Mouse (Mus musculus): ENCODE results near the gene Rrbp1. TPM values are rescaled to one million over a fixed set of nuclear protein-coding genes. Genes with fewer than 3 reads are reported as not detected.
A peak's percentile ranks its signal among the peaks of the same experiment; 100 is the strongest.

Gene Rrbp1
- polyA plus RNA-seq, 1 experiment from 2014 or later = 48.7 TPM

DNA sequence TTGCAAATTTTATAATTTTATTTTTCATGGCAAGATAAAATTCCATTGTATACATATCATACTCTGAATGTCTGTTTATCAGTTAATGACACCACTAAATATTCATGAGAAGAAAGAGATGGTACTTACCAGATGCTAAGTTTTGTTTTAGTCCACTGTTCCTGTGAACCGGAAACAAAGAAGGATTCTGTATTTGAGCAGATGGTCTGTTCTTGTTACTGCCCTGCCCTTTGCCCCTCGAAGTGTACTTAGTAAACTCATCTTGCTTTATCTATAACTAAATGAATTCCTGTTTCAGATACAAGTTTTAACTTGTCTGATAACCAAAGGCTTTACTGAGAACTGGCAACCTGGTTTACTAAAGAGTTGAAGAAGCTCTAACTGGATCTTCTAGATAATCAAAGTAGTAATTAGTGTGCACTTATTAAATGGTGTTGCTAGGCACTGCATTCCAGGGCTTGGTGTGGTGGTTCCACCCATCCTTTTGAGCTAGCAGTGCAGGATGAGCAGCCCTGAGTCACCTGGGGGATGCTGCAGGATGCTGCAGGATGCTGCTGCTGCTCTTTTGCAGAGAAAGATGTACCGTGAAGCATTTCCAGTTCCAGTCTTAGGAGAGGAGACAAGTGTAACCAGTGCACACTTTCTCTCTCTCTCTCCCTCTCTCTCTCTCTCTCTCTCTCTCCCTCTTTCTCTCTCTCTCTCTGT, 81.3 kb downstream of the Rrbp1 start:
- Histone ChIP-seq H3K27ac (replicated peaks) (no peak overlapping the region), H3K9ac (replicated peaks) (no peak overlapping the region), H3K36me3 (no peaks in the 10 kb centered on the region), H3K4me3 (no peak overlapping the region), H3K4me2 (replicated peaks) (no peak overlapping the region), H3K27me3 (no peaks in the 10 kb centered on the region), H3K4me1 (peaks cover 12% of the 10 kb centered on the region), H3K9me3 (no peaks in the 10 kb centered on the region)
- 67% methylated on average over 3 of the region's 3 CpGs for WGBS
- ATAC-seq (ENCODE audit: low FRiP score, low read depth) = no peak

DNA sequence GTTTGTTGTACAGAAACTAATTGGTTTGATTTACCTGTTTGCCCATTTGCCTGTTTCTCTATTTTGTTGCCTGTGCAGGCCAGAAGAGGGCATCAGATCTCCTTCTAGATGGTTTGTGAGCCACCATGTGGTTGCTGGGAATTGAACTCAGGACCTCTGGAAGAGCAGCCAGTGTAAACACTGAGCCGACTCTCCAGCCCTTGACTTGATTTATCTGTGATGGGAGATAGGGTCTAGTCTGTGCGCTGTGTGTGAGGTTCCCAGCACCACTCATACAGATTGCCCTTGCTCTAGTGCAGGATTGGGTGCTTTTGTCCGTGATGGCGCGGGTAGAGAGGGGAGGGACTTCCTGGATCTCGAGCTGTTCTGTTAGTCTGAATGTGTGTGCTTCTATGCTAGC, 85.2 kb downstream of the Rrbp1 start:
- WGBS = 96% methylated on average over 6 of the region's 6 CpGs
- Histone ChIP-seq H3K9me3 (no peaks in the 10 kb centered on the region), H3K4me2 (replicated peaks) (no peak overlapping the region), H3K27ac (replicated peaks) (no peak overlapping the region), H3K9ac (replicated peaks) (no peak overlapping the region), H3K4me1 (peaks cover 6% of the 10 kb centered on the region), H3K36me3 (no peaks in the 10 kb centered on the region), H3K27me3 (no peaks in the 10 kb centered on the region), H3K4me3 (no peak overlapping the region)
- ATAC-seq (ENCODE audit: low FRiP score, low read depth) = no peak

DNA sequence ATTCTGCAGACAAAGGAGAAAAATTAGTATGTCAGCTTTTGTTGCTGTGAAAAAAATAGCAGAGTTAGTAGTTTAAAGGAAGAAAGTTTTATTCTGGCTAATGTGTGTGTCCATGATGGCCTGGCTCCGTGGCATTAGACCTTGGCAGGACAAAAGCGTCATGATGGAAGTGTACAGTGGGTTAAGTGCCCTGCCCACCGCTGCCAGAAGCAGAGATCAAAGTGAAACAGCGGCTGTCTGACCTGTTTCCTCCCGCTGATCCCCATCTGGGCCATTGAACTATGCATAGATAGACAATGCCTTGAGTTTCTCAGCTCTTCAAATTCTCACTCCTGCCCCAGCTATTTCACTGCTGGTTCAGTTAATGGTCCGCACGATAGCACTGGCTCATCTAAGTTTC, 87.0 kb downstream of the Rrbp1 start:
- WGBS = 62% methylated on average over 7 of the region's 7 CpGs

DNA sequence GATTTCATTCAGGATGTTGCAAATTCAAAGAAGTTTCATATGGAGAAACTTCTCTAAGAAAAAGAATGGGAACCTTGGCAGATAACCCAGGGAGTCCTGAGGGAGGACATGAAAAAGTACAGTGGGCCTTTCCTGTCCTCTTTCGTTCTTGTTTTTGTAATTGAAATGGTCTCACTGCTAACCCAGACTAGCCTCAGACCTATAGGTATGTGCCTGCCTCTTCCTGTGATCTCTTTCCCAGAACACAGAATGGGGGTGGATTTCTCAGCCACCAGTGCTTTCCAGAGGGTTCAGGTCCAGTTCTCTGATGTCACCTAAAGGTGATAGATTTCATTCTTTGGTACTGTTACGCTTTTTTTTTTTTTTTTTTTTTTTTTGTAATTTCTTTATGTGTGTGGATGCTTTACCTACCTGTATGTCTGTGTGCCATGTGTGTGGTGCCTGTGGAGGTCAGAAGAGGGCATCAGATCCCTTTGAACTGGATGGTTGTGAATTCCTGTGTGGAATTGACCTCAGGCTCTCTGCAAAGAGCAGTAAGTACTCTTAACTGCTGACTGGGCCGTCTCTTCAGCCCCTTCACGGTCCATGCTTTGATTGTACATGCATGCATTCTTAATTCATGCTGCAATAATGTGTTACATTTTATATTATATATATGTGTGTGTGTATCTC, 92.1 kb downstream of the Rrbp1 start:
- no peaks in the 10 kb centered on the region for H3K9me3 ChIP-seq
- no peak overlapping the region for H3K9ac ChIP-seq (replicated peaks)
- peaks cover 22% of the 10 kb centered on the region for H3K4me1 ChIP-seq
- no peaks in the 10 kb centered on the region for H3K27me3 ChIP-seq
- H3K27ac ChIP-seq (replicated peaks) = no peak overlapping the region
- H3K36me3 ChIP-seq = no peaks in the 10 kb centered on the region
- H3K4me2 ChIP-seq (replicated peaks) = no peak overlapping the region
- no peak overlapping the region for H3K4me3 ChIP-seq
- WGBS = 63% methylated on average over 4 of the region's 4 CpGs
- ATAC-seq (ENCODE audit: low FRiP score, low read depth) = no peak

More for the DNA sequence above, 87.0 kb downstream of the Rrbp1 start:
- Histone ChIP-seq H3K36me3 (no peaks in the 10 kb centered on the region), H3K9me3 (no peaks in the 10 kb centered on the region), H3K4me3 (no peak overlapping the region), H3K4me2 (replicated peaks) (no peak overlapping the region), H3K27me3 (no peaks in the 10 kb centered on the region), H3K4me1 (no peaks in the 10 kb centered on the region), H3K27ac (replicated peaks) (no peak overlapping the region), H3K9ac (replicated peaks) (no peak overlapping the region)
- no peak for ATAC-seq (ENCODE audit: low FRiP score, low read depth)

DNA sequence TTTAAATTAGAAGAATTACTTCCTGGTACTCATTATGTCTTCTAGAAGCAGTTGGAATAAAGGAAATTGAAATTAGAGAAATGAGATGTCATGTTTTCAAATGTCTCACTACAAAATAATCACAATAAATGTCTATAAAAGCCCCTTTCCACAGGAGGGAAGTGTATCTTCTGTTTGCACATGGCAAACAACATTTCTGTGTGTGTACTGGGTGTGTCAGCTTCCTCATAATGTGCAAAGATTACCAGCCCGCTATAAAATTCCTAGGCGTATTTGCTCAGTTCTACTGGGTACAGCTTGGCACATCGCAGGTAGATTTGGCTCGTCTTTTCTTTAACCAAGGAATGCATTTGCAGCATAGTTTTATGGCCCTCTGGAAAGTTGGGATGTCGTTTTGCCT, 93.4 kb downstream of the Rrbp1 start:
- 88% methylated on average over 5 of the region's 5 CpGs for WGBS
- H3K27ac ChIP-seq (replicated peaks) = no peak overlapping the region
- H3K4me2 ChIP-seq (replicated peaks) = no peak overlapping the region

DNA sequence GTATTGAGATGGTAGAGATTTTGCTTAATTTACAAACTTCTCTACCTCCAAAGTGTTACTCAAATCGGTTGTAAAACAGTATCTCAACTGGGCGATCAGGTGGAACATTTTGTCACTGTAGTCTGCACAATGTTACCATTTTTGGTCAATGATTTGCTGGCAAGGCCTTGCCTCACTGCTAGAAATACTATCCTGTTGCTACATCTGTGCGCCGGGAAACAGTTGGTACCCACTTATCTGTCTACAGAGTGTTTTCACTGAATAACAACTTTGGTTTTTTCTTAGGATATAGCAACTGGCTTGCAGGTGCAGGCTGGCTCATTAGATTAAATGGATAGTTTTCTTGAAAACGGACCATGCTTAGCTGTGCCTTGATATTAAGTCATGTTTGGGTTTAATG, 94.8 kb downstream of the Rrbp1 start:
- Histone ChIP-seq H3K36me3 (no peaks in the 10 kb centered on the region), H3K4me1 (peaks cover 22% of the 10 kb centered on the region), H3K9ac (replicated peaks) (peak overlapping the region; percentile 81), H3K27me3 (no peaks in the 10 kb centered on the region), H3K27ac (replicated peaks) (peak overlapping the region; percentile 97), H3K9me3 (no peaks in the 10 kb centered on the region), H3K4me3 (peak overlapping the region; percentile 71), H3K4me2 (replicated peaks) (peak overlapping the region; percentile 71)
- WGBS = 14% methylated on average over 5 of the region's 5 CpGs
- ATAC-seq (ENCODE audit: low FRiP score, low read depth) = no peak

More for the DNA sequence above, 93.4 kb downstream of the Rrbp1 start:
- Histone ChIP-seq H3K4me3 (no peak overlapping the region), H3K9ac (replicated peaks) (no peak overlapping the region), H3K36me3 (no peaks in the 10 kb centered on the region), H3K9me3 (no peaks in the 10 kb centered on the region), H3K27me3 (no peaks in the 10 kb centered on the region), H3K4me1 (peaks cover 22% of the 10 kb centered on the region)
- no peak for ATAC-seq (ENCODE audit: low FRiP score, low read depth)

DNA sequence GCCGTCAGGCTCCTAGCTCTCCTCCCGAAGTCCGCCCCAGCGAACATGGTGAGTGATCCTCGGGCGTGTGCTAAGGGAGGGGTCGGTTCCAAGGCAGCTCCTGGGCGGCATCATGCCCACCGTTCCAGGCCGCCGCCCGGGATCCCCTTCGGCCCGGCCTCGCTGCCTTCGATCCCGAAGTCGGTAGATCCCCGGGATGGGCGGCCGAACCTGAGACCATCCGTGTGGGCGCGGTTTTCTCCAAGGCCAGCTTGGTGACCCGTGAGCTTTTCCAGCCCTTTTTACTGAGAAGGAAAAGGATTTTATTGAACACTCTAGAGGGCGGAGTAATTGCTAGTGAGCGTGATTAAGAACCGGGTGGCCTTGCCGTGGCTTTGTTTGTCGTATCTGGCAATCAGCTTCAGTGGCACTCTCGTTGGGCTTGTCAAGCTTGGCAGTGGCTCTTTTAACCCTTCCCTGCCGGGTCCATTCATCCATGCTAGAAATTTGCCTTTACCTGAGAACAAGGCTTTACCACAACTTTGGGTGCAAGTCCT, 95.4 kb downstream of the Rrbp1 start:
- Histone ChIP-seq H3K4me1 (peaks cover 22% of the 10 kb centered on the region), H3K4me3 (peak overlapping the region; percentile 71), H3K36me3 (no peaks in the 10 kb centered on the region), H3K4me2 (replicated peaks) (peak overlapping the region; percentile 71), H3K27me3 (no peaks in the 10 kb centered on the region), H3K9ac (replicated peaks) (peak overlapping the region; percentile 81), H3K9me3 (no peaks in the 10 kb centered on the region), H3K27ac (replicated peaks) (peak overlapping the region; percentile 97)
- WGBS = under 1% methylated on average over 32 of the region's 32 CpGs
- ATAC-seq (ENCODE audit: low FRiP score, low read depth) = peak; percentile 36

DNA sequence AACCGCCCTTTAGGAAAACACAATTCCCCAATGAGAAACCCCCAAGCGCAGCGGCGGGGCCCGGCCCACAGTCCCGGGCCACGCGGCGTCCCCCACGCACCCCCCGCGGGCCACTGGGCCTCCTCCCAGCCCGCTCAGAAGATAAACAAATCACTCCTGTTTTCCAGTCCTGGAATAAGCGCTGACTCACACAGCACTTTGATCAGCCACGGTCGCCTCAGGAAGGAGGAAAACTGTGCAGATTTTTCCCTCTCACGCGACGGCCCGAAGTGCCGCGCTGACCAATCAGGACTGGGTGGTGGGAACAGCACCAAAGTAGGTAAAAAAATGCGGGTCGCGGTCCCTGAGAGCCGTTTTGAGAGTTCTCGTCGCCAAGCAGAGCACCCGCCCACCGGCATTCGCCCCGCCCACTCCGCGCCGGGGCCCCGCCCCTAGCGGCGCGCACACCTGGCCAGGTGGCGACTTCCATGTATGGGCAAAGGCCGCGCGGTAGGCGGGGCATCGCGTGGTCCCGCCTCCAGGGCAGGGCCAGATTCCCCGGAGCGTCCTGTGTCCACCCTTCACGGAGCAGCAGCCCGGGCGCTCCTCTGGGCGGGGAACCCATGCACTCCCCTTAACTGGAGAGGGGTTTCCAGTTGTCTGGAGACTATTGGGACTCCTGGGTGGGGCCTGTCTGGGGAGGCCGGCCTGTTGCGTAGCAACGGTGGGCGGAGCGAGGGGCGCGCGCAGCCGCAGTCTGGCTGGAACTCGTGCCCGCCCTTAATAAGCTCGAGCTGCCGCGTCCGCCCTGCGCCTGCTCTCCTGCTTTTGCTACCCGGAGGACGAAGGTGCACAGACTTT, 96.1 kb downstream of the Rrbp1 start, which contains the start of gene Dstn:
TSS of gene Dstn (plus strand) at position 561 of the 840 bp plus-strand sequence.
- under 1% methylated on average over 71 of the region's 71 CpGs for WGBS
- peak within 1 kb of the TSS; percentile 97 for H3K27ac ChIP-seq (replicated peaks)
- H3K4me3 ChIP-seq = peak within 1 kb of the TSS; percentile 71
- no peaks in the 10 kb centered on the region for H3K27me3 ChIP-seq
- H3K4me1 ChIP-seq = peaks cover 22% of the 10 kb centered on the region
- no peaks in the 10 kb centered on the region for H3K9me3 ChIP-seq
- H3K9ac ChIP-seq (replicated peaks) = peak within 1 kb of the TSS; percentile 81
- peak within 1 kb of the TSS; percentile 71 for H3K4me2 ChIP-seq (replicated peaks)
- peak; percentile 98 for ATAC-seq (ENCODE audit: low FRiP score, low read depth)
- no peaks in the 10 kb centered on the region for H3K36me3 ChIP-seq

DNA sequence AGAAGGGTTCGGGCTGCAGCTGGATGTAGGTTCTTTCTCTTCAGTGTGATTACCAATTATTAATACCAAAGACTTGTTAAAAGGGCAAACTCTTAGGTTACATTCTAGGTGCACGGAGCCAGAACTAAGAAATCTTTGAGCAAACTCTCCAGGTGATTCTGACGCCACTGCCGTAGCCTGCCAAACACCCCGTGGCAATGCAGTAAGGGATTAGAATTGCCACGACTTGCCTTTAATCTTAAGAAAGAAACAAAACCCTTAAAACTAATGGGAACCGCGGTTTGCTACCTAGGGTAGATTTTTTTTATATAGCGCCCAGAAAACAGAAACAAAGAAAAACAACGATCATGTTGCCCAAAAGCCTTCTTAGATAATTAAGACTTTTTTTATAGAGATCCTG, 96.8 kb downstream of the Rrbp1 start:
- Histone ChIP-seq H3K9ac (replicated peaks) (peak overlapping the region; percentile 81), H3K27me3 (no peaks in the 10 kb centered on the region), H3K9me3 (no peaks in the 10 kb centered on the region), H3K4me2 (replicated peaks) (peak overlapping the region; percentile 71), H3K4me3 (peak overlapping the region; percentile 71), H3K27ac (replicated peaks) (peak overlapping the region; percentile 97; the same call in 1 of the 2 replicates), H3K4me1 (peaks cover 22% of the 10 kb centered on the region), H3K36me3 (no peaks in the 10 kb centered on the region)
- ATAC-seq (ENCODE audit: low FRiP score, low read depth) = no peak
- 8% methylated on average over 10 of the region's 10 CpGs for WGBS

DNA sequence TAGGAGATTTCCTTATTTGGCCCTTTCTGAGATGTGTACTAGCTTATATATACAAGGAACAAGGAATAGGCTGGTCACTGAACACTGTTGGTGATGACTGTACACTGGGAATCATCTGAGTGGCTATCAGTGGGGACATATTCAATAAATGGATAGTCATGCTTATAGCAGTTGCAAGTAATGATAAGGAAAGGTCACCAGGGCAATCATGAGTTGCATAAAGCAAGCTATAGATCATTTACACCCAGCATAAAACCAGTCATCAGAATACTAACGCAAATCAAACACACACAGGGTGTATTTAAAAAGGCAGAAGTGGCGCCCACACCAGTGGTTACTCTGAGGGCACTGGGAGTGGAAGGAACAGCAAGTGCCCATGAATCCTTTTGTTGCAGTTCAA, 98.9 kb downstream of the Rrbp1 start:
- Histone ChIP-seq H3K4me1 (peaks cover 11% of the 10 kb centered on the region), H3K36me3 (no peaks in the 10 kb centered on the region), H3K4me3 (no peak overlapping the region), H3K27me3 (no peaks in the 10 kb centered on the region), H3K9ac (replicated peaks) (no peak overlapping the region), H3K9me3 (no peaks in the 10 kb centered on the region), H3K27ac (replicated peaks) (no peak overlapping the region), H3K4me2 (replicated peaks) (no peak overlapping the region)
- whole genome bisulfite sequencing = 95% methylated on average over 2 of the region's 2 CpGs
- ATAC-seq (ENCODE audit: low FRiP score, low read depth) = no peak

DNA sequence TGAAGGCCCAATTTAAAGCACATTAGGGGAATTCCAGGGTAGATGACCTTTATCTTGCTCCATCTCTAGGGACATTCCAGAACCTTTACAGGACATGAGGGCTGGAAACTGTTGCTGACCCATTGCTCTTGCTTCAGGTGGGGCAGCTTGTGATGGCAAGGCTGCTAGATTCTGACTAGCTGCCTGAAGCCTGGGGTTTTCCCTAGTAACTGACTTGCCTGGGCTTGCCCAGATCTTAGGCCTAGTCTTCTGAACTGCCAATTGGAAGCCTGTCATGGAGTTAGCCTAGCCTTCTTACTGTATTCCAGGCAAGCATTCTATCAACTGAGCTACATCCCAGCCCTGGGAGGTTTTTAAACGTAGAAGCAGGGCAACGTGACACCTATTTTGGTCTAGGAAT, 101.8 kb downstream of the Rrbp1 start:
- 93% methylated on average over 2 of the region's 2 CpGs for WGBS
- Histone ChIP-seq H3K9ac (replicated peaks) (no peak overlapping the region), H3K27ac (replicated peaks) (no peak overlapping the region), H3K4me1 (no peaks in the 10 kb centered on the region; the same call in 1 of the 2 replicates), H3K36me3 (no peaks in the 10 kb centered on the region), H3K9me3 (no peaks in the 10 kb centered on the region), H3K27me3 (no peaks in the 10 kb centered on the region), H3K4me3 (no peak overlapping the region), H3K4me2 (replicated peaks) (no peak overlapping the region)
- no peak for ATAC-seq (ENCODE audit: low FRiP score, low read depth)

Data from midbrain, embryonic 12.5 days (tissue).